Mouse (Mus musculus): ENCODE measurements around the gene Agtpbp1. TPM values are rescaled to one million over a fixed set of nuclear protein-coding genes. Genes with fewer than 3 reads are reported as not detected.

Gene Agtpbp1
- polyA plus RNA-seq, 1 experiment from 2014 or later, result 22.7 TPM

DNA sequence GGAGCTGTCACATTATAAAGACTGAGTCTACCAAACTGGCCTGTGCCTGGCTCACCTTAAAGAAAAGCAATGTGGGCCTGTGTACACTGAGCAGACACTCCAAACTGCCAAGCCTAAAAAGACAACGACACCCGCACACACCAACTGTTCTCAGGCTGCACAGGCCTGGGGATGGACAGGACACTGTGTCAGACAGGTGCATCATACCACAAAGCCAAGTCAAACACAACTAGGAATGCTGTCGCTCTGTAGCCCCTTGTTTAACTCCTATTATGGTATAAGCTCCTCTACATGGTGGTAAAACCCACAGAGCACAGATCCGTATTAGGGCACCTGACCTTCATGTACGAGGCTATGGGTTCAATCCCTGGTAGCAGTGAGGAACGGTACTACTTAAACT is 65.5 kb downstream of the Agtpbp1 start:
- no peak overlapping the region for H3K27ac ChIP-seq (ENCODE audit: low read depth)
- H3K9me3 ChIP-seq (ENCODE audit: low read depth, low read length), result no peaks in the 10 kb centered on the region
- no peak for TF ChIP-seq CTCF (IDR thresholded peaks at IDR 0.05; ENCODE audit: low read depth)
- WGBS, result 85% methylated on average over 6 of the region's 6 CpGs
- H3K36me3 ChIP-seq (ENCODE audit: insufficient read depth), result peaks cover 7% of the 10 kb centered on the region
- H3K4me3 ChIP-seq (ENCODE audit: low read depth, low read length), result no peak overlapping the region
- no peaks in the 10 kb centered on the region for H3K27me3 ChIP-seq (ENCODE audit: insufficient read depth, low read length)
- DNase-seq (no peak), ATAC-seq (ENCODE audit: insufficient read depth) (no peak)
- H3K9ac ChIP-seq, result no peak overlapping the region
- H3K4me1 ChIP-seq (ENCODE audit: insufficient read depth), result no peaks in the 10 kb centered on the region
- H3K4me2 ChIP-seq, result no peak overlapping the region

DNA sequence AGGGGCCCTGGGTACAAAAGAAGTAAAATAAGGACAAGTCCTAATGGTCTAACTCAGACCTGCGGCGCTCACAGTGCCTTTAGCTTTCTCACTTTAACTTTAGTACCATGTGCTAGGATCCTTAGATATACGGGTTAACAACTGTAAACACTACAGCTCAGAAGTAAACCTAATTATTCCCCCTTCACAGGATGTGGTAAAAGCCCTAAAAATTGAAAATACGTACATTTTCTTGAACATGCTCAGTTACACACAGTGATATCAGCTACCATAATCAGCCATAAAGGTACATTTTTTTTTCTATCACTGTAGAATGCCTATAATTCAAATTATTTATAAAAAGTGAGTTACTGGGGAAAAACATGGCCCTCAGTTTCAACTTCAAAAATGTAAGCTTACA is 67.0 kb downstream of the Agtpbp1 start:
- no peaks in the 10 kb centered on the region for H3K27me3 ChIP-seq (ENCODE audit: insufficient read depth, low read length)
- WGBS, result 53% methylated on average over 4 of the region's 4 CpGs
- no peak overlapping the region for H3K4me2 ChIP-seq
- no peak overlapping the region for H3K27ac ChIP-seq (ENCODE audit: low read depth)
- no peak overlapping the region for H3K4me3 ChIP-seq (ENCODE audit: low read depth, low read length)
- H3K36me3 ChIP-seq (ENCODE audit: insufficient read depth), result peaks cover 9% of the 10 kb centered on the region; the same call in 1 of the 2 replicates
- ATAC-seq (ENCODE audit: insufficient read depth), result no peak
- H3K4me1 ChIP-seq (ENCODE audit: insufficient read depth), result no peaks in the 10 kb centered on the region
- H3K9me3 ChIP-seq (ENCODE audit: low read depth, low read length), result no peaks in the 10 kb centered on the region
- H3K9ac ChIP-seq, result no peak overlapping the region
- no peak for DNase-seq
- TF ChIP-seq CTCF (IDR thresholded peaks at IDR 0.05; ENCODE audit: low read depth), result no peak

DNA sequence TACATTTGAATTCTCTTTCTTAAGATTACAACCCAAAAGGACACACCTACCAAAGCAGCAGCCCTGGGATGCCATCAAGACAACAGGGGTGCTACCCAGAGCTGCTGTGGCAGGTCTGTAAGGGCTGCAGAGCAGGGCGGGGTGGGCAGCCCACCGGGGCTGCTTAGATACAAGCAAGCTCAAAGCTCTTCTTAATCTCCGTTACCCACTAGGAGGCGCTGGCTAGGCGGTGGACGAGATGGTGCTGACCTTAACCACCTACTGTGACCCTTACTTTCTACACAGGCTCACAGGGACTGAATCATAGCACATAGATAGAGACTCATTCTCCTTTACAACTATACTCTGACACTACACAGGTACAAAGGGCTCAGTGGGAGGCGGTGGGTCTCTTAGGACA is 70.0 kb downstream of the Agtpbp1 start:
- 33% methylated on average over 7 of the region's 7 CpGs for WGBS
- peak; percentile 55 for DNase-seq

DNA sequence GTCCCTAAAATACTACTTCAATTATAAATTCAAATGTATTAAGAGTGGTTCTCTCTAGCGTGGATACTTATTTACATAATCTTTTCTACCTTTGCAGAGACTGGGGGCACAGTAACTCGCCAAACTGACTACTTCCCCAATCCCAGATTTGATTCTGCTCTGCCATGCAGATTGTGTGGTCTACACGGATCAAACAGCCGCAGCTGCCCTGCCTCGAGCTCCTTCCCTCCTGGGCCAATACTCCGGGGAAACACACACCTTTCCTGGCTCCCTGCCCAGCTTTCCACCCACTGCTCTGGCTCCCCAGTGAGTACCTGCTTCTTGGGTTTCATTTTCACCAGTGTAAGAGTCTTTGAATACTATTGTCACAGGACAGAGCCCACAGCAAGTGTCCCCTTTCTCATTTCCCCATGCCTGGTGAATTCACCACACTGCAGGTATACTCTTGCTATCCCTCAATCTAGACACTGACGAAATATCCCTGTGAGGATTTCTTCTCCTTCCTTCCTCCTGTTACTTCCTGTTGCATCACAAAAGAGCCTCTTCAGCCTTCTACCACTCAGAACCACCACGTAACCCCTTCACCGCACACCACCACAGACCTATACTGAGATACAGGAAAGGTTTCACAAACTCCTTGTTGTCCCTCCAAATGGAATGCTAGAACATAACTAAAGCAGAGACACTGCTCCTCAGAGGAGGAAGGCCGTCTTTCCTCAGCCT is 75.2 kb downstream of the Agtpbp1 start:
- 45% methylated on average over 10 of the region's 10 CpGs for WGBS
- no peak overlapping the region for H3K9ac ChIP-seq
- ATAC-seq (ENCODE audit: insufficient read depth), result peak; percentile 39; the same call in 1 of the 2 replicates

More for the DNA sequence above, 70.0 kb downstream of the Agtpbp1 start:
- Histone ChIP-seq H3K9ac (no peak overlapping the region), H3K9me3 (ENCODE audit: low read depth, low read length) (no peaks in the 10 kb centered on the region), H3K4me2 (no peak overlapping the region), H3K27me3 (ENCODE audit: insufficient read depth, low read length) (no peaks in the 10 kb centered on the region), H3K4me1 (ENCODE audit: insufficient read depth) (no peaks in the 10 kb centered on the region), H3K27ac (ENCODE audit: low read depth) (no peak overlapping the region), H3K36me3 (ENCODE audit: insufficient read depth) (peaks cover 13% of the 10 kb centered on the region; the same call in 1 of the 2 replicates), H3K4me3 (ENCODE audit: low read depth, low read length) (no peak overlapping the region)
- ATAC-seq (ENCODE audit: insufficient read depth), result no peak
- TF ChIP-seq CTCF (IDR thresholded peaks at IDR 0.05; ENCODE audit: low read depth), result peak; percentile 51

DNA sequence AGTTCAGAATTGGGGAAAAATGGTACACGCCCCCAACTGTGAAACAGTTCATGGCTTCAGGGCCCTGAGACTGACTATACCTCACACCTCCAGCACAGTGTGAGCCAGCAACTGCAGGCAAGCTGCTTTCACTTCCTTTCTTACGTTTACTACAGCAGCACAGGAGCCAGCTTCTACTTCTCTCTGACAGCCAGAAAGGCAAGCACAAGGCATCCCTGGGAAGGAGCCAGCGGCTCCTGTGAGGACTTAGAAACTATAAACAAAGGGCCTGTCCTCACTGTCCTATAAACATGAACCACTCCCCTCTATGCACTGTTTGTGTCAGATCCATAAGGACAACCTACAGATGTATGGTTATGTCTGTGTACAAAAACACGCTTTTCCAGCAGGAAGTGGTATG is 76.4 kb downstream of the Agtpbp1 start:
- H3K4me1 ChIP-seq (ENCODE audit: insufficient read depth), result no peaks in the 10 kb centered on the region
- WGBS, result 28% methylated on average over 4 of the region's 4 CpGs
- peak; percentile 91 for DNase-seq

More for the DNA sequence above, 75.2 kb downstream of the Agtpbp1 start:
- Histone ChIP-seq H3K4me1 (ENCODE audit: insufficient read depth) (no peaks in the 10 kb centered on the region), H3K36me3 (ENCODE audit: insufficient read depth) (peaks cover 16% of the 10 kb centered on the region; the same call in 1 of the 2 replicates), H3K4me3 (ENCODE audit: low read depth, low read length) (no peak overlapping the region), H3K27me3 (ENCODE audit: insufficient read depth, low read length) (no peaks in the 10 kb centered on the region), H3K4me2 (no peak overlapping the region), H3K27ac (ENCODE audit: low read depth) (peak overlapping the region; percentile 1; the same call in 1 of the 2 replicates), H3K9me3 (ENCODE audit: low read depth, low read length) (no peaks in the 10 kb centered on the region)
- no peak for TF ChIP-seq CTCF (IDR thresholded peaks at IDR 0.05; ENCODE audit: low read depth)
- DNase-seq, result peak; percentile 58

DNA sequence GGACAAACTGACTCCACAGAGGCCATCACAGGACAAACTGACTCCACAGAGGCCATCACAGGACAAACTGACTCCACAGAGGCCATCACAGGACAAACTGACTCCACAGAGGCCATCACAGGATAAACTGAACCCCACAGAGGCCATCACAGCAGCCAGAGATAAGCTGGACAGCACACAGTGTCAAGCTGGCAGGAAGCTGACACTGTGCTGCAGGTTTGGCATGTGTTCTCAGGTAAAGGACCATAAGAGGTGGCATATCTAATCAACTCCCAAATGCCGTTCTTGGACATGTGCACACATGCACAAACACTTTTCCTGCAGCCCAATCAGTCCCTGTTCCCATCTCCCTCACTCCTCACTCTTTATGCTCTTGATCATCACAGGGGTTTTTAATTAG is 78.6 kb downstream of the Agtpbp1 start:
- H3K4me3 ChIP-seq (ENCODE audit: low read depth, low read length), result no peak overlapping the region
- no peak for ATAC-seq (ENCODE audit: insufficient read depth)
- 0 out of 2 replicates have a peak, but pooled peaks cover 6% of the 10 kb centered on the region for H3K36me3 ChIP-seq (ENCODE audit: insufficient read depth)
- H3K4me2 ChIP-seq, result no peak overlapping the region
- no peaks in the 10 kb centered on the region for H3K4me1 ChIP-seq (ENCODE audit: insufficient read depth)
- 85% methylated on average over 1 of the region's 1 CpGs for WGBS
- TF ChIP-seq CTCF (IDR thresholded peaks at IDR 0.05; ENCODE audit: low read depth), result no peak
- H3K9ac ChIP-seq, result no peak overlapping the region
- no peaks in the 10 kb centered on the region for H3K27me3 ChIP-seq (ENCODE audit: insufficient read depth, low read length)
- no peak for DNase-seq
- H3K27ac ChIP-seq (ENCODE audit: low read depth), result no peak overlapping the region
- no peaks in the 10 kb centered on the region for H3K9me3 ChIP-seq (ENCODE audit: low read depth, low read length)

More for the DNA sequence above, 76.4 kb downstream of the Agtpbp1 start:
- Histone ChIP-seq H3K4me2 (peak overlapping the region; percentile 18; the same call in 1 of the 2 replicates), H3K9me3 (ENCODE audit: low read depth, low read length) (no peaks in the 10 kb centered on the region), H3K27me3 (ENCODE audit: insufficient read depth, low read length) (no peaks in the 10 kb centered on the region), H3K27ac (ENCODE audit: low read depth) (peak overlapping the region; percentile 65), H3K9ac (no peak overlapping the region), H3K36me3 (ENCODE audit: insufficient read depth) (peaks cover 15% of the 10 kb centered on the region; the same call in 1 of the 2 replicates), H3K4me3 (ENCODE audit: low read depth, low read length) (no peak overlapping the region)
- peak; percentile 92 for ATAC-seq (ENCODE audit: insufficient read depth)
- TF ChIP-seq CTCF (IDR thresholded peaks at IDR 0.05; ENCODE audit: low read depth), result no peak

DNA sequence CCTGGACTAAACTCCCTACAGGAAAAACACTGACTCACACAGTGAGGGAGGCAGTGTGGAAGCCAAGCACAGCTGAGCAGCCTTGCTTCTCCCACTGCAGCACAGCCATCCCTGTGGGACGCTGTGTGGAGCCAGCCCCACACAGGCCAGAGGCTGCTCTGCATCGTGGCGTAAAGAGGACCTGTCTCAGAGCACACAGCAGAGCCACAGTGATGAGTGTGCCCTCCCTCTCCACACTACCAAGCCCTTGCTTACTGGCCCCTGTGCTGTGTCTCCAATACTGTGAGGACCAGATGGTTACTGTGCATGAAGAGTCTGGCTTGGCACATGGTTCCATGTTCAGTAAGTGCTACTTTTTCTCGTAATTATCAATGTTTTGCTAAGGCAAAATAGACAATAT is 79.2 kb downstream of the Agtpbp1 start:
- no peak for DNase-seq
- no peak for ATAC-seq (ENCODE audit: insufficient read depth)
- Histone ChIP-seq H3K27ac (ENCODE audit: low read depth) (no peak overlapping the region), H3K4me2 (no peak overlapping the region), H3K27me3 (ENCODE audit: insufficient read depth, low read length) (no peaks in the 10 kb centered on the region), H3K9me3 (ENCODE audit: low read depth, low read length) (no peaks in the 10 kb centered on the region), H3K4me3 (ENCODE audit: low read depth, low read length) (no peak overlapping the region), H3K4me1 (ENCODE audit: insufficient read depth) (no peaks in the 10 kb centered on the region), H3K9ac (no peak overlapping the region), H3K36me3 (ENCODE audit: insufficient read depth) (0 out of 2 replicates have a peak, but pooled peaks cover 6% of the 10 kb centered on the region)
- 80% methylated on average over 4 of the region's 4 CpGs for WGBS
- no peak for TF ChIP-seq CTCF (IDR thresholded peaks at IDR 0.05; ENCODE audit: low read depth)
